Mouse (Mus musculus) CD4-positive, CD25-positive, alpha-beta regulatory T cell, adult 2 months (primary cell): Measurements from ENCODE around the gene Tnik.

ENCODE experiments used
- DNase-seq: peaks from one replicate; pipeline ENCODE4 v3.0.0-alpha.2; 2012; ENCODE audit warnings: low read depth, low spot score

Tnik gene

DNA sequence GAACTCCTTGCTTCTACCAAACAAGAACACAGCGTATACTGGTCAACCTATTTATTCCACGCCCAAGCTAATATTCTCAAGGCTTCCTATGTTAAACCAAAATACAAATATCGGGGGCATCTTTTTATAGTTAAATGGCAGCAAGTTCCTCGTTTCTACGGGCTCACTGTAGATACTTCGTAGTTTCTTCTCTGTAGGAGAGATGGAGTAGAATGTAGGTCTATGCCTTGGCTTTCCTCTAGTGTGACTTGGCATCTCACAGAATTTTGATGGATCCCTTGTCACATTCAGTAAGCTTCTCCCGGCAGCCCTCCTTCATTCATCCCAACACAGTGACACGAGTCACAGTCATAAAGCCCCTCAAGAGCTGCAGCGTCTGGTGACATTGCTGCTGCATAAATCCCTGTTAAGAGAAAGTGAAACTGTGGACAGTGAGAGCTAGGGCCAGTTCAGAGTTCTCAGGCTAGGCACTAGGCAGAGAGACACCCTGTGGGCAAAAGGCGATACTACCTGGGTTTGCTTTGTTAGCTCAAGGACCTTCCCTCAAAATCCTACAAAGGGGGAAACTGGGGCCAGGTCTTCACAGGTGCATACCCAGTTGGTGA lies 280.5 kb downstream of the Tnik start:
- peak; percentile 55 for DNase-seq

DNA sequence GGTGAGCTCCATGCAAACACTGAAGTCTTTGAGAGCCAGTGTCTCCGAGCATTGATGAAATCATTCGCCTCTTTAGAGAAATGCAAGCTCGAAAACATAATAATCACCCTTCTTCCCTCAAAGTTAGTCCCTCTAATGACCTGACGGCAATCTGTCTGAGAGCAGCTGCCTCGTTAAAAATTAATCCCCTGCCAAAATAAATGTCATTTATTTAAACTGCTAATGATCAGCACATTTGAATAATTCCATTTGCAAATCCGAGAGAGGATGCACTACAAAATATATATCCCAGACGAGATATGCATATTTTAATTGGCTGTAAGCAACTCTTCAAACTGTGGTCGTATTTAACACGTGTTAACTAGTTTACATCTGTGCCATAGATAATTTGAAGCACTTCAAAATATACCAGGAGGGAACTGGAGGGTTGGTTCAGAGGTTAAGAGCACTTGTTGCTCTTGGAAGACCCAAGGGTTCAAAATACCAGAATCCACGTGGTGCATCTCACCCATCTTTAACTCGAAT lies 281.4 kb downstream of the Tnik start:
- DNase-seq: no peak

- no peak for DNase-seq
Measured at GRCm38 (mm10) chr3:28547965-28548730, 285.1 kb downstream of the Tnik start.

DNA sequence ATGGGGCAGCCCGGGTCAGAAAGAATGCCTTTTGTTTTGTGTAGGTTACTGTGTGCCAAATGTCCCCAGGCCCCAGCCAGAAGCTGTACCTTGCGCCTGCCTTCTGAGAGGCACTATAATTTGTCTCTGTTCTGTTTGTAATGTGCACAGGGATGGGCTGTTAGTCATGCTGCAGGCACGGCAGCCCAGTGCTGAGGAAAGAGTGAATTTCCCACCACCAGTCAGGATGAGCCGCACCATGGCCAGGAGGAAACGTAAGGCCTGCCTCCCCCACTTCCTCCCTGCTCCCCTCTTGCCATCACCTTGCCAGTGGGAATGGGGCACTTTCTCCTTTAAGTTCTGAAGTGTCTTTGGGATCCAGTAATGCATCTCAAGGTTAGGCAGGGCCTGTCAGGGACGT lies 286.4 kb downstream of the Tnik start:
- no peak for DNase-seq

DNA sequence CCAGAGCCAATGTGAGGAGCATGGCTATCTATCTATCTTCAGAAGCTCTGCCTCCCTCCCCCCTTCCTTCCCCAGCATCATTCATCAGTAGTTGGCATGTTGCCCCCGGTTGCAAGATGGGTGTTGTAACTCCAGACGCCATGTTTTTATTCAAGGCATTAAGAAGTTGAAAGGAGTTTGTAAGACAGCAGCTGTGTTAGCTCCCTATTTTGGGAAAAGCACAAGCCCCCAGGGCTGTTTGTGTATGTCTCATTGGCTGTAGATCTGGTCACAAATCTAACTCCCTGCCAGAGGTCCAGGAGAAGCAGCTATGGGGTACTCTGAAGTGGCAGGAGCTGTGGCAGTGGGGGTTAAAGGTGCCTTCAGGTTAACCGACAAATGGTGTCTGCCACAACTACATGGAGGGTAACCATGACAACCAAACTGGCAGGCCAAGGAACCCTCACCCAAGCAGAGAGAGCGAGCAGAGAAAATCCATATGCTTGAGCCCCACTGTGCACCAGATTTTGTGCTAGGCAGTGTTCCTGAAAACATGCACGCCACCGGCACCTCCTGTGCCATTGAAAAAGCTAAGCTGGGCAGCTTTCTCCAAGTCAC lies 287.6 kb downstream of the Tnik start:
- no peak for DNase-seq

- DNase-seq: no peak
Measured at GRCm38 (mm10) chr3:28551756-28552155, 288.7 kb downstream of the Tnik start.

DNA sequence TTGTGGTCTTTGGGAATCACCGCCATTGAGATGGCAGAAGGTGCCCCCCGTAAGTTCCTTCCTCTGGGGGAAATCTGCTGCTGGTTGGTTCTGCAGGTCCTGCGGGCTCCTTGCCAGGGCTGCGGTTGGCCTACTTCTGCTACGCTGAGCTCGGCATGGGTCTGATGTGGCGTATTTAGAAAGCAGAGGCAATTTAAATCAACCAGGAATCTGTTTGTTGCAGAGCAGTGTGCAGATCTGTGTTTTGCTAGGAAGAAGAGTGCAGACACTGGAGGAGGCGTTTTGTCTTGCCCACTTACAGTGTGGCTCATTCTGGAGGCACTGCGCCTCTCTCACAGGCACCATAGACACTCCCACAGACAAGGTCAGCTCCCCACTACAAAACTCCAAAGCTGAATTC lies 291.9 kb downstream of the Tnik start:
- DNase-seq: no peak

GRCm38 (mm10) chr3:28555795-28556570 lies 293.0 kb downstream of the Tnik start:
- DNase-seq: no peak

- no peak for DNase-seq
Measured at GRCm38 (mm10) chr3:28558328-28558871, 295.4 kb downstream of the Tnik start.

DNA sequence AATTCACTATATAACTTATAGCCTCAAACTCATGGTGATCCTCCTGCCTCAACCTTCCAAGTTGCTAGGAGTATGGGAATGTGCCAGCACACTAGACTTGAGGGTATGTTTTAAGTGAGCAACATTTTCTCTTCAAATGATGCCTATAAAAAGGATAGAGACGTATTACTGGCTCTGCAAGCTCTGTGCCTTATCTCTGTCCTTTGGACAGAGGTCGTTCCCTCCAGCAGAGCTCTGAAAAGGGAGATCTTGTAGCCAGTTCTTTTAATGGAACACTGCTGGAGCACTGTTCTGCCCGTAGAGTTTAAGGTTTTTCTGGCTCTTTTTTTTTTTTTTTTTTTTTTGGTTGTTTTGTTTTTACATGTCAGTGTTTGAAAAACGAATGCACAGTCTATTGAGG lies 298.4 kb downstream of the Tnik start:
- DNase-seq: no peak

GRCm38 (mm10) chr3:28562612-28563332 lies 299.8 kb downstream of the Tnik start:
- peak; percentile 43 for DNase-seq

- DNase-seq: peak; percentile 8
Measured at GRCm38 (mm10) chr3:28564370-28565357, 301.6 kb downstream of the Tnik start.

GRCm38 (mm10) chr3:28577301-28577700 lies 314.3 kb downstream of the Tnik start:
- no peak for DNase-seq

DNA sequence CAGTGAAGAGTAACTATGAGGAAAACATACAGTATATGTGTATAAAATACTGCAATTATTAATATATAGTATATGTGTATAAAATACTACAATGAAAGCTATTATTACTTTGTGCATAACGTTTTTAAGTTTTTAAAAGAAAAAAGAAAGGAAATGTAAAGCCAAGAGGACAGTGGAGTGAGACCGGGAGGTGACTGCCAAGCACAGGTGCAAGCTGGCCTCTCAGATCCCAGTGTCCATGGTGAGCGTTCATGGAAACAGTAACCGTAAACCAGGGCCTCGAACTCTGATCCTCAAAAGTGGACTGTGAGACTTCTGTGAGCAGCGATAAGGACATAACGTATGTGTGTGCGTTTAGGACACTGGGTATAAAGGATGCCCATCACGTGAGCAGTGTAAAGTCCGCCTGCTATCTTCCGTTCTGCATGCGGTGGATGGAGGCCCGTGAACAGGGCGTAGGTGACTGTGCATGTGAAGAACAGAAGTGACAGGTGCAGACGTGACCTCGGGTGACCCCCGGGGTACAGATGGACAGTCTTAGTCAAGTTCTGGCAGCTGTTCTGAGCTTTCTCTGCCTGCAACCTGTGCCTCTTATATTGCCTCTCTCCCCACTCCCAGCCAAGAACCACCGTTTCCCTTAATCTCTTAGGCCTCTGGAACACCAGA lies 316.1 kb downstream of the Tnik start:
- DNase-seq: no peak

GRCm38 (mm10) chr3:28585750-28586465 lies 322.9 kb downstream of the Tnik start:
- no peak for DNase-seq

GRCm38 (mm10) chr3:28587808-28588207 lies 324.8 kb downstream of the Tnik start:
- no peak for DNase-seq

DNA sequence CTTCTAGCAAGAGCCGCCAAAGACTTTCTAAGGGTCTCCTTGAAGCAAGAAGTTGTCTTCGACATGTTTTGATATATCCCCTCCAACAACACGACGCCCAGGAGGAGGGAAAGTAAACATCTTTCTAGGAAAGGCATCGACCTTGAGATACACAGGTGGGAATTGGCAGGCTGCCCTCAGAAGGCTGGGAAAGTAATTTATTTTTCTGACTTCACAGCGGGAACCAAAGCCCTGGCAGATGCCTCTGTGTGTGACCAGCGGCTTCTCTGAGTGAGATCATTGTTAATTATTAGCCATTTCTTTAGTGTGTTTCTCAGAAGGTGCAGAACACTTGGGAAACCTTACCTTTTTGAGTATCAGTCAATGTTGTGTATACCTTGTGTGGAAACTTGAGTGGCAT lies 328.3 kb downstream of the Tnik start:
- no peak for DNase-seq

GRCm38 (mm10) chr3:28593922-28594321 lies 330.9 kb downstream of the Tnik start:
- DNase-seq: no peak

DNA sequence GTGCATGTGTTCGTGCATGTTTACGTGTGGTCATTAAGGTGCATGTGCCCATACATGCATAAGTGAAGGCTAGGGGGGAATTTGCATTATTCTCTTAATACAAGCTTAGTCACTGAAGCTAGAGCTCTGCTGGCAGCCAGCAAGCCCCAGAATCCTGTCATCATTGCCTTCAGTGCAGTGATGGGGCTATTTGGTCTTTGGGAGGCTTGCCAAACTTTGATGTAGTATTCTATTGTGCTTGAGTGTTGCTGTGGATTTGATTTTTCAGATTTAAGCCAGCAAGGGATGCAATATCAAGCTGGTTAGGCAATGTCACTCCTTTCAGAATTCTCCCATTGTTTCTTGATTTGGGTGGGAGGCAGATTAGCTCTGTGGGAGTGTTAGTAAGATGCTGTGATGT lies 336.5 kb downstream of the Tnik start:
- DNase-seq: no peak
